In genomic region chr6:72788892-72789699, GRCm38 (mm10) we compare ENCODE assay signal across 8 mouse cellular contexts. TPM values are rescaled to one million over a fixed set of nuclear protein-coding genes. Genes with fewer than 3 reads are reported as not detected.
A peak's percentile ranks its signal among the peaks of the same experiment; 100 is the strongest.
DNase-seq lines count a peak whose midpoint lies in the region; ATAC-seq and TF ChIP-seq lines count a peak whose summit lies in the region.

Gene Tcf7l1, minus strand, starts transcription at chr6:72789254.

- intact Hi-C loops in heart, postnatal 14 days (cut with DNase I), result loop anchor here (1.0 to 5.0 kb wide), 6 partner anchors 42 to 152 kb away; no protein-coding TSS in a partner anchor

- TF ChIP-seq POLR2A in CH12.LX (IDR thresholded peaks at IDR 0.05; ENCODE audit: low read depth, low read length), result no peak

- in situ Hi-C loops in CH12.LX (cut with MboI; ENCODE audit: low pct_ligation_motif_present, low pct_unique_long_range_greater_than_20kb, low sequenced_read_pairs), result no loop called here

- peak in 1 of 2 experiments; percentile 46; a peak in 2 of 4 replicates for TF ChIP-seq CTCF in CH12.LX (conservative IDR thresholded peaks at IDR 0.05 in 1 of 2, IDR thresholded peaks at IDR 0.05 in 1 of 2; ENCODE audit: low read depth in 2 of 2, low read length in 2 of 2)

- no peak within 1 kb of the TSS for H3K27ac ChIP-seq in CH12.LX (ENCODE audit: insufficient read depth, low read depth)
- H3K27ac ChIP-seq in forebrain, embryonic 15.5 days (replicated peaks), result peak within 1 kb of the TSS; percentile 69
- H3K27ac ChIP-seq in liver, embryonic 16.5 days (ENCODE audit: low read length), result peak within 1 kb of the TSS; percentile 62
- peak within 1 kb of the TSS; percentile 79 for H3K27ac ChIP-seq in neural tube, embryonic 13.5 days (replicated peaks)

- TF ChIP-seq RAD21 in CH12.LX (IDR thresholded peaks at IDR 0.05; ENCODE audit: low read depth, low read length), result peak; percentile 31

- H3K4me2 ChIP-seq in CH12.LX (ENCODE audit: insufficient read depth, low read depth, poor library complexity, severe bottlenecking), result no peak within 1 kb of the TSS
- peak within 1 kb of the TSS; percentile 96 for H3K4me2 ChIP-seq in forebrain, embryonic 15.5 days (replicated peaks)
- peak within 1 kb of the TSS; percentile 65 for H3K4me2 ChIP-seq in liver, embryonic 16.5 days (ENCODE audit: low read depth, low read length)
- H3K4me2 ChIP-seq in neural tube, embryonic 13.5 days, result peak within 1 kb of the TSS; percentile 82

- H3K9ac ChIP-seq in CH12.LX (ENCODE audit: insufficient read depth, low read depth), result no peak within 1 kb of the TSS
- H3K9ac ChIP-seq in forebrain, embryonic 15.5 days (replicated peaks), result peak within 1 kb of the TSS; percentile 68
- peak within 1 kb of the TSS; percentile 55 for H3K9ac ChIP-seq in liver, embryonic 16.5 days (ENCODE audit: low read depth, low read length)
- H3K9ac ChIP-seq in neural tube, embryonic 13.5 days, result peak within 1 kb of the TSS; percentile 77

- H3K9me3 ChIP-seq in CH12.LX (replicated peaks; ENCODE audit: low read length), result peaks cover 19% of the 10 kb centered on the region
- no peaks in the 10 kb centered on the region for H3K9me3 ChIP-seq in forebrain, embryonic 15.5 days
- no peaks in the 10 kb centered on the region for H3K9me3 ChIP-seq in liver, embryonic 16.5 days (replicated peaks; ENCODE audit: control insufficient read depth, low read length)
- no peaks in the 10 kb centered on the region for H3K9me3 ChIP-seq in neural tube, embryonic 13.5 days

- ATAC-seq in forebrain, embryonic 15.5 days (replicated peaks), result peak; percentile 87
- peak; percentile 88 for ATAC-seq in liver, embryonic 16.5 days (ENCODE audit: low read depth)
- ATAC-seq in neural tube, embryonic 13.5 days (ENCODE audit: low read depth), result peak; percentile 87

- no peaks in the 10 kb centered on the region for H3K79me2 ChIP-seq in CH12.LX (replicated peaks; ENCODE audit: control insufficient read depth, extremely low read depth, insufficient read depth, poor library complexity, severe bottlenecking)

- no peaks in the 10 kb centered on the region for H3K4me1 ChIP-seq in CH12.LX (ENCODE audit: control insufficient read depth in 1 of 2, insufficient read depth in 2 of 2)
- peaks cover 22% of the 10 kb centered on the region for H3K4me1 ChIP-seq in forebrain, embryonic 15.5 days
- H3K4me1 ChIP-seq in liver, embryonic 16.5 days (ENCODE audit: control insufficient read depth, low read depth, low read length), result no peaks in the 10 kb centered on the region; the same call in 1 of the 2 replicates
- peaks cover 21% of the 10 kb centered on the region for H3K4me1 ChIP-seq in neural tube, embryonic 13.5 days (replicated peaks)

- WGBS in forebrain, embryonic 15.5 days, result under 1% methylated on average over 62 of the region's 80 CpGs
- under 1% methylated on average over 79 of the region's 80 CpGs for WGBS in large intestine, adult 2 months
- WGBS in liver, embryonic 16.5 days (ENCODE audit: insufficient replicate concordance), result under 1% methylated on average over 69 of the region's 80 CpGs
- whole genome bisulfite sequencing in neural tube, embryonic 13.5 days, result under 1% methylated on average over 77 of the region's 80 CpGs

- peak within 1 kb of the TSS in 1 of 3 experiments; percentile 6 for H3K4me3 ChIP-seq in CH12.LX (replicated peaks in 1 of 3; ENCODE audit: low read depth in 2 of 3, low read length in 2 of 3, poor library complexity in 1 of 3)
- H3K4me3 ChIP-seq in forebrain, embryonic 15.5 days, result peak within 1 kb of the TSS; percentile 65
- peak within 1 kb of the TSS; percentile 64 for H3K4me3 ChIP-seq in liver, embryonic 16.5 days (ENCODE audit: low read depth, low read length)
- peak within 1 kb of the TSS; percentile 73 for H3K4me3 ChIP-seq in neural tube, embryonic 13.5 days

- dilution Hi-C loops in CH12.LX (cut with MboI; ENCODE audit: extremely low pct_ligation_motif_present, extremely low pct_unique_long_range_greater_than_20kb, low sequenced_read_pairs), result no loop called here

- H3K27me3 ChIP-seq in CH12.LX (replicated peaks), result no peaks in the 10 kb centered on the region
- H3K27me3 ChIP-seq in forebrain, embryonic 15.5 days, result 0 out of 2 replicates have a peak, but pooled peaks cover 6% of the 10 kb centered on the region
- H3K27me3 ChIP-seq in liver, embryonic 16.5 days (ENCODE audit: control insufficient read depth, insufficient read depth, low read depth, low read length), result peaks cover 36% of the 10 kb centered on the region
- H3K27me3 ChIP-seq in neural tube, embryonic 13.5 days, result peaks cover 33% of the 10 kb centered on the region

- peak; percentile 25 for DNase-seq in CH12.LX (ENCODE audit: extremely low read depth)
- DNase-seq in cerebellum, adult 11 months, result peak; percentile 38
- peak; percentile 96 to 97 for DNase-seq in heart, postnatal 14 days
- peak; percentile 19 for DNase-seq in large intestine, adult 2 months (ENCODE audit: low read depth, low spot score)
- peak; percentile 26 for DNase-seq in telencephalon, adult 2 months (ENCODE audit: low read depth, low spot score)

- H3K36me3 ChIP-seq in CH12.LX (replicated peaks in 1 of 2; ENCODE audit: control insufficient read depth in 1 of 2, insufficient read depth in 1 of 2, low read length in 1 of 2), result no peaks in the 10 kb centered on the region
- H3K36me3 ChIP-seq in forebrain, embryonic 15.5 days, result no peaks in the 10 kb centered on the region
- no peaks in the 10 kb centered on the region for H3K36me3 ChIP-seq in liver, embryonic 16.5 days (ENCODE audit: control insufficient read depth, insufficient read depth)
- no peaks in the 10 kb centered on the region for H3K36me3 ChIP-seq in neural tube, embryonic 13.5 days

- no peak for TF ChIP-seq EP300 in CH12.LX (IDR thresholded peaks at IDR 0.05; ENCODE audit: low read length)

TF ChIP-seq in CH12.LX, 34 proteins besides CTCF, POLR2A, EP300 and RAD21:
- no peak for TF ChIP-seq JUN (IDR thresholded peaks at IDR 0.05; ENCODE audit: insufficient read depth, low read depth, low read length)
- no peak for TF ChIP-seq E2F4 (IDR thresholded peaks at IDR 0.05; ENCODE audit: insufficient replicate concordance, low read depth, low read length)
- no peak for TF ChIP-seq SIN3A (IDR thresholded peaks at IDR 0.05; ENCODE audit: low read length)
- TF ChIP-seq SMC3 (IDR thresholded peaks at IDR 0.05; ENCODE audit: low read depth, low read length), result peak; percentile 26; the same call in 1 of the 2 replicates

RNA-seq across cellular contexts. Expression of gene Tcf7l1, which starts in this region (rescaled TPM):
- total RNA-seq in CH12.LX (2012; rRNA removed) (0.13 and 0.21 TPM in 2 replicates), CH12.LX (2014; rRNA removed) (0.47 and 0.53 TPM in 2 replicates)
- 6.3 and 9.9 TPM in 2 replicates for polyA plus RNA-seq in CH12.LX (2012; ENCODE audit: insufficient read length, low read depth)
- 6.2 and 6.9 TPM in 2 replicates for polyA plus RNA-seq in forebrain, embryonic 15.5 days (2015; fragmentation: Nextera tagmentation; extraction: Ambion mirVana)
- 10 to 100 TPM; 15.0 to 17.8 TPM for total RNA-seq in heart, postnatal 14 days (2021)
- 3.9 and 4.9 TPM in 2 replicates for polyA plus RNA-seq in large intestine, adult 2 months (2012; rRNA removed)
- polyA plus RNA-seq in liver, embryonic 16.5 days (2015; fragmentation: Nextera tagmentation; extraction: Ambion mirVana), result 4.9 and 5.3 TPM in 2 replicates
- 10.9 and 11.8 TPM in 2 replicates for polyA plus RNA-seq in neural tube, embryonic 13.5 days (2015; fragmentation: Nextera tagmentation; extraction: Ambion mirVana)

Comparison
In these comparisons a context has a peak if more than half of its experiments do, and no peak if none do; other contexts are left out.
1. RNA of gene Tcf7l1 (total RNA-seq): 15.0 to 17.8 TPM in heart, postnatal 14 days; 0.13 to 0.53 TPM in CH12.LX; every median in the first group is over 10 times any median in the second.
2. DNase-seq: peak in every context shown above with its lines; median percentile 96 in heart, postnatal 14 days; 38 in cerebellum, adult 11 months; 26 in telencephalon, adult 2 months; 25 in CH12.LX; 19 in large intestine, adult 2 months.
3. Peak in every context shown above with its lines, with median percentiles within 50 percentile points of each other: ATAC-seq.